Mouse (Mus musculus) adrenal gland, adult 2 months (tissue): ENCODE results near the gene Dnah2. TPM values are rescaled to one million over a fixed set of nuclear protein-coding genes. Genes with fewer than 3 reads are reported as not detected.

Experiments used
- DNase-seq: peaks from one replicate; pipeline ENCODE4 v3.0.0; 2021
- microRNA-seq, 2 experiments: library from miRNA; unstranded; fragments of <30 nt; microRNA quantifications; one replicate each; pipeline ENCODE4 v1.2.0; 2021
- polyA plus RNA-seq: library from polyadenylated mRNA; depleted of rRNA; stranded (reverse); fragments of >200 nt; gene quantifications from 2 replicates; pipeline ENCODE4 v1.2.3, GENCODE M21; 2012; rRNA removed
- total RNA-seq, 2 experiments: library from RNA; stranded (reverse); gene quantifications; 2 replicates each; pipeline ENCODE4 v1.2.3; 2021

The Dnah2 gene
- total and polyA plus RNA-seq, 3 experiments: 0.19 to 0.66 (median 0.32) TPM

GRCm38 (mm10) chr11:69389531-69390399 is 159.1 kb downstream of the Dnah2 start:
- DNase-seq: peak; percentile 90

GRCm38 (mm10) chr11:69388680-69389079 is 160.2 kb downstream of the Dnah2 start:
- DNase-seq: no peak

GRCm38 (mm10) chr11:69386758-69387157 is 162.2 kb downstream of the Dnah2 start:
- DNase-seq: no peak

GRCm38 (mm10) chr11:69384979-69385378 is 163.9 kb downstream of the Dnah2 start:
- no peak for DNase-seq

- peak; percentile 51 for DNase-seq
Observed at GRCm38 (mm10) chr11:69382478-69383105, 166.3 kb downstream of the Dnah2 start.

- no peak for DNase-seq
Observed at GRCm38 (mm10) chr11:69381356-69381755, 167.6 kb downstream of the Dnah2 start.

GRCm38 (mm10) chr11:69379600-69379999 is 169.3 kb downstream of the Dnah2 start:
- DNase-seq: no peak

- no peak for DNase-seq
Observed at GRCm38 (mm10) chr11:69377766-69378165, 171.1 kb downstream of the Dnah2 start.

GRCm38 (mm10) chr11:69375646-69376045 is 173.3 kb downstream of the Dnah2 start:
- DNase-seq: no peak

GRCm38 (mm10) chr11:69373223-69373965 is 175.5 kb downstream of the Dnah2 start:
- DNase-seq: no peak

- no peak for DNase-seq
Observed at GRCm38 (mm10) chr11:69372780-69373170, 176.1 kb downstream of the Dnah2 start.

- DNase-seq: peak; percentile 22
Observed at GRCm38 (mm10) chr11:69372056-69372779, 176.7 kb downstream of the Dnah2 start.

GRCm38 (mm10) chr11:69371601-69372000 is 177.3 kb downstream of the Dnah2 start:
- DNase-seq: no peak

GRCm38 (mm10) chr11:69370817-69371215 is 178.1 kb downstream of the Dnah2 start:
- peak; percentile 16 for DNase-seq

Small RNAs within 50 kb of the gene (microRNA-seq; reads per million reads assigned to microRNA genes)
- 0 reads per million in 2 experiments for gene Gm27493

Other genes with a start within 250 kb of the Dnah2 start
- 1 to 10 TPM; 4.4 to 6.5 TPM for gene Cntrob, start 225.3 kb downstream of the Dnah2 start, total RNA-seq
- gene Cntrob, start 225.3 kb downstream of the Dnah2 start, polyA plus RNA-seq: 5.9 and 6.2 TPM in 2 replicates
- 10 to 100 TPM; 81.3 to 83.5 TPM for gene Trappc1, start 225.1 kb downstream of the Dnah2 start, total RNA-seq
- gene Trappc1, start 225.1 kb downstream of the Dnah2 start, polyA plus RNA-seq: 18.4 and 23.4 TPM in 2 replicates
- 10 to 100 TPM in 1 of 2 experiments, 1 to 10 TPM in 1; 6.0 to 10.5 TPM for gene Kcnab3, start 222.9 kb downstream of the Dnah2 start, total RNA-seq
- gene Kcnab3, start 222.9 kb downstream of the Dnah2 start, polyA plus RNA-seq: 9.0 and 12.6 TPM in 2 replicates
- 1 to 10 TPM; 3.3 to 6.8 TPM for gene Rnf227, start 208.6 kb downstream of the Dnah2 start, total RNA-seq
- 0.88 and 1.1 TPM in 2 replicates for gene Rnf227, start 208.6 kb downstream of the Dnah2 start, polyA plus RNA-seq
- gene Chd3, start 179.7 kb downstream of the Dnah2 start, total RNA-seq: 10 to 100 TPM; 71.0 to 92.8 TPM
- 83.4 and 107 TPM in 2 replicates for gene Chd3, start 179.7 kb downstream of the Dnah2 start, polyA plus RNA-seq
- gene Naa38, start 153.6 kb downstream of the Dnah2 start, total RNA-seq: 100 to 1,000 TPM; 124 to 157 TPM
- 175 and 193 TPM in 2 replicates for gene Naa38, start 153.6 kb downstream of the Dnah2 start, polyA plus RNA-seq
- gene Cyb5d1, start 153.5 kb downstream of the Dnah2 start, total RNA-seq: 10 to 100 TPM; 44.2 to 59.7 TPM
- 10.7 and 11.8 TPM in 2 replicates for gene Cyb5d1, start 153.5 kb downstream of the Dnah2 start, polyA plus RNA-seq
- 10 to 100 TPM; 10.8 to 16.0 TPM for gene Tmem88, start 150.9 kb downstream of the Dnah2 start, total RNA-seq
- 86.3 and 94.7 TPM in 2 replicates for gene Tmem88, start 150.9 kb downstream of the Dnah2 start, polyA plus RNA-seq
- 10 to 100 TPM; 31.4 to 41.5 TPM for gene Kdm6b, start 135.4 kb downstream of the Dnah2 start, total RNA-seq
- 17.4 and 18.7 TPM in 2 replicates for gene Kdm6b, start 135.4 kb downstream of the Dnah2 start, polyA plus RNA-seq
- gene Efnb3, start 11.1 kb upstream of the Dnah2 start, total RNA-seq: under 1 TPM; 0.52 to 0.69 TPM
- 0.77 and 1.3 TPM in 2 replicates for gene Efnb3, start 11.1 kb upstream of the Dnah2 start, polyA plus RNA-seq
- 10 to 100 TPM in 1 of 2 experiments, 1 to 10 TPM in 1; 8.4 to 12.0 TPM for gene Wrap53, start 31.1 kb upstream of the Dnah2 start, total RNA-seq
- 14.8 and 16.1 TPM in 2 replicates for gene Wrap53, start 31.1 kb upstream of the Dnah2 start, polyA plus RNA-seq
- gene Trp53, start 31.2 kb upstream of the Dnah2 start, total RNA-seq: 10 to 100 TPM; 59.6 to 67.5 TPM
- 78.9 and 85.0 TPM in 2 replicates for gene Trp53, start 31.2 kb upstream of the Dnah2 start, polyA plus RNA-seq
- 10 to 100 TPM; 34.9 to 40.2 TPM for gene Atp1b2, start 56.8 kb upstream of the Dnah2 start, total RNA-seq
- 28.3 and 31.5 TPM in 2 replicates for gene Atp1b2, start 56.8 kb upstream of the Dnah2 start, polyA plus RNA-seq
- gene Shbg, start 68.8 kb upstream of the Dnah2 start, total RNA-seq: not detected
- gene Shbg, start 68.8 kb upstream of the Dnah2 start, polyA plus RNA-seq: not detected in 2 replicates
- gene Sat2, start 72.9 kb upstream of the Dnah2 start, total RNA-seq: 10 to 100 TPM in 1 of 2 experiments, 1 to 10 TPM in 1; 6.1 to 11.9 TPM
- gene Sat2, start 72.9 kb upstream of the Dnah2 start, polyA plus RNA-seq: 2.1 and 3.2 TPM in 2 replicates
- 100 to 1,000 TPM in 1 of 2 experiments, 10 to 100 TPM in 1; 69.6 to 105 TPM for gene Fxr2, start 83.9 kb upstream of the Dnah2 start, total RNA-seq
- 69.8 and 81.6 TPM in 2 replicates for gene Fxr2, start 83.9 kb upstream of the Dnah2 start, polyA plus RNA-seq
- gene Sox15, start 106.2 kb upstream of the Dnah2 start, total RNA-seq: not detected
- gene Sox15, start 106.2 kb upstream of the Dnah2 start, polyA plus RNA-seq: 0.24 TPM in 1 of 2 replicates, not detected in the other
- gene Mpdu1, start 113.5 kb upstream of the Dnah2 start, total RNA-seq: 100 to 1,000 TPM; 109 to 127 TPM
- gene Mpdu1, start 113.5 kb upstream of the Dnah2 start, polyA plus RNA-seq: 179 and 196 TPM in 2 replicates
- gene Cd68, start 117.0 kb upstream of the Dnah2 start, total RNA-seq: 10 to 100 TPM; 16.8 to 53.0 TPM
- gene Cd68, start 117.0 kb upstream of the Dnah2 start, polyA plus RNA-seq: 24.5 and 36.9 TPM in 2 replicates
- 100 to 1,000 TPM; 509 to 543 TPM for gene Eif4a1, start 123.3 kb upstream of the Dnah2 start, total RNA-seq
- gene Eif4a1, start 123.3 kb upstream of the Dnah2 start, polyA plus RNA-seq: 85.0 and 144 TPM in 2 replicates
- 10 to 100 TPM; 65.5 to 75.5 TPM for gene Senp3, start 133.0 kb upstream of the Dnah2 start, total RNA-seq
- 34.3 and 37.5 TPM in 2 replicates for gene Senp3, start 133.0 kb upstream of the Dnah2 start, polyA plus RNA-seq
- 1 to 10 TPM; 1.6 to 2.4 TPM for gene Tnfsf13, start 136.7 kb upstream of the Dnah2 start, total RNA-seq
- 2.2 and 2.4 TPM in 2 replicates for gene Tnfsf13, start 136.7 kb upstream of the Dnah2 start, polyA plus RNA-seq
- gene Tnfsf12, start 146.7 kb upstream of the Dnah2 start, total RNA-seq: 10 to 100 TPM; 19.8 to 37.1 TPM
- 44.7 and 57.4 TPM in 2 replicates for gene Tnfsf12, start 146.7 kb upstream of the Dnah2 start, polyA plus RNA-seq
- 1 to 10 TPM; 3.1 to 7.0 TPM for gene Tnfsfm13, start 147.0 kb upstream of the Dnah2 start, total RNA-seq
- 12.7 and 18.9 TPM in 2 replicates for gene Tnfsfm13, start 147.0 kb upstream of the Dnah2 start, polyA plus RNA-seq
- 10 to 100 TPM; 71.4 to 77.9 TPM for gene Polr2a, start 209.5 kb upstream of the Dnah2 start, total RNA-seq
- 20.6 and 38.3 TPM in 2 replicates for gene Polr2a, start 209.5 kb upstream of the Dnah2 start, polyA plus RNA-seq
- not detected for gene Slc35g3, start 212.9 kb upstream of the Dnah2 start, total RNA-seq
- not detected in 2 replicates for gene Slc35g3, start 212.9 kb upstream of the Dnah2 start, polyA plus RNA-seq
- 10 to 100 TPM; 47.3 to 74.8 TPM for gene Zbtb4, start 216.8 kb upstream of the Dnah2 start, total RNA-seq
- gene Zbtb4, start 216.8 kb upstream of the Dnah2 start, polyA plus RNA-seq: 66.0 and 73.6 TPM in 2 replicates
- gene Chrnb1, start 246.8 kb upstream of the Dnah2 start, total RNA-seq: 1 to 10 TPM; 1.7 to 3.1 TPM
- 2.7 and 3.0 TPM in 2 replicates for gene Chrnb1, start 246.8 kb upstream of the Dnah2 start, polyA plus RNA-seq